In the genomic region with DNA sequence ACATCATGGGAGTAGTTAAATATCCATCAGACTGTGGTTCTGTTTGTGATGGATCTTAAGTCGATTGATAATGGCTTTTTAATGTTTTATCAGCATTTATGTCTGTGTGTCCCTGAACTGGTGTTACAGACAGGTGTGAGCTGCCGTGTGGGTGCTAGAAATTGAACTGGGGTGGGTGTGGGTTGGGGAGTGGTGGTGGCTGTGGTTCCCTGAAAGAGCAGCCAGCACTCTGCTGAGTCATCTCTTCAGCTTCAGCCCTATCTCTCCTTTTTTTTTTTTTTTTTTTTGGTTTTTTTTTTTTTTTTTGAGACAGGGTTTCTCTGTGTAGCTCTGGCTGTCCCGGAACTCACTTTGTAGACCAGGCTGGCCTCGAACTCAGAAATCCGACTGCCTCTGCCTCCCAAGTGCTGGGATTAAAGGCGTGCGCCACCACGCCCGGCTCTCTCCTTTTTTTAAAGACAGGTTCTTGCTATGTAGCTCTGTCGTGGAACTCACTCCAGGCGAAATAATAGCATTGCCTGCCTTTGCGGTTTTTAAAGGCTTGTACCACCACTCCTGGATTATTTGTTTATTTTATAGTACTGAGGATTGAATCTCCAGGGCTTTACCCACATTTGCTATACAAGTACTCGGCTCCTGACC, we compare ENCODE assay signal across 13 mouse cellular contexts. TPM values are rescaled to one million over a fixed set of nuclear protein-coding genes. Genes with fewer than 3 reads are reported as not detected.
DNase-seq lines count a peak whose midpoint lies in the region; ATAC-seq and TF ChIP-seq lines count a peak whose summit lies in the region.
"Had no signal": no experiment of that assay in that cellular context is flagged by ENCODE, and none has a peak within 500 bp of the region (broad histone marks: within the 10 kb centered on the region; RNA-seq: fewer than 3 reads in every experiment).

No protein-coding gene starts in this region.

- dilution Hi-C loops in CH12.LX (cut with MboI; ENCODE audit: extremely low pct_ligation_motif_present, extremely low pct_unique_long_range_greater_than_20kb, low sequenced_read_pairs) = no loop called here

- peak; percentile 25; the same call in 1 of the 2 replicates for TF ChIP-seq POLR2A in CH12.LX (IDR thresholded peaks at IDR 0.05; ENCODE audit: low read depth, low read length)

- TF ChIP-seq RAD21 in CH12.LX (IDR thresholded peaks at IDR 0.05; ENCODE audit: low read depth, low read length) = no peak

- H3K36me3 ChIP-seq in C2C12 (ENCODE audit: control insufficient read depth, insufficient read depth) = peaks cover 62% of the 10 kb centered on the region
- H3K36me3 ChIP-seq in CH12.LX (replicated peaks in 1 of 2; ENCODE audit: control insufficient read depth in 1 of 2, insufficient read depth in 1 of 2, low read length in 1 of 2) = peaks cover 20 to 49% of the 10 kb centered on the region in 2 experiments
- peaks cover 62% of the 10 kb centered on the region for H3K36me3 ChIP-seq in liver, embryonic 15.5 days (replicated peaks)
- peaks cover 92% of the 10 kb centered on the region for H3K36me3 ChIP-seq in embryonic facial prominence, embryonic 10.5 days (replicated peaks)

- in situ Hi-C loops in CH12.LX (cut with MboI; ENCODE audit: low pct_ligation_motif_present, low pct_unique_long_range_greater_than_20kb, low sequenced_read_pairs) = no loop called here

- H3ac ChIP-seq in C2C12 (ENCODE audit: control insufficient read depth, insufficient read length, low read depth) = no peak overlapping the region

- peak overlapping the region; percentile 39; the same call in 1 of the 2 replicates for H3K9ac ChIP-seq in CH12.LX (ENCODE audit: insufficient read depth, low read depth)
- H3K9ac ChIP-seq in liver, embryonic 15.5 days = peak overlapping the region; percentile 39
- H3K9ac ChIP-seq: forebrain, embryonic 13.5 days had no signal

- DNase-seq in CH12.LX (ENCODE audit: extremely low read depth) = peak; percentile 51
- no peak for DNase-seq in right cerebral cortex, postnatal 36 days (ENCODE audit: low spot score in 2 of 2)
- DNase-seq in embryonic facial prominence, embryonic 10.5 days (ENCODE audit: low spot score) = no peak
- no peak for DNase-seq in retina, embryonic 14.5 days (ENCODE audit: low spot score)
- DNase-seq: gastrocnemius, postnatal 36 days; kidney, adult 9 months; retina, postnatal 1 day; thymus, postnatal 36 days had no signal

- H3K27me3 ChIP-seq in C2C12 (ENCODE audit: control insufficient read depth, insufficient read depth, insufficient read length) (no peaks in the 10 kb centered on the region), CH12.LX (replicated peaks) (no peaks in the 10 kb centered on the region)
- no peaks in the 10 kb centered on the region for H3K27me3 ChIP-seq in liver, embryonic 15.5 days
- no peaks in the 10 kb centered on the region for H3K27me3 ChIP-seq in embryonic facial prominence, embryonic 10.5 days (replicated peaks; ENCODE audit: low read depth, poor library complexity, severe bottlenecking)
- H3K27me3 ChIP-seq: forebrain, embryonic 13.5 days had no signal

- peak overlapping the region; percentile 1 for H3K4me3 ChIP-seq in C2C12 (ENCODE audit: insufficient read depth, poor library complexity, severe bottlenecking)
- H3K4me3 ChIP-seq in CH12.LX (replicated peaks in 1 of 3; ENCODE audit: low read depth in 2 of 3, low read length in 2 of 3, poor library complexity in 1 of 3) = no peak overlapping the region
- H3K4me3 ChIP-seq in liver, embryonic 15.5 days (replicated peaks) = peak overlapping the region; percentile 29
- H3K4me3 ChIP-seq in embryonic facial prominence, embryonic 10.5 days = no peak overlapping the region
- H3K4me3 ChIP-seq: forebrain, embryonic 13.5 days; hindbrain, embryonic 10.5 days had no signal

- H3K79me2 ChIP-seq in C2C12 (ENCODE audit: control insufficient read depth, insufficient read depth) (peaks cover 100% of the 10 kb centered on the region), CH12.LX (replicated peaks; ENCODE audit: control insufficient read depth, extremely low read depth, insufficient read depth, poor library complexity, severe bottlenecking) (peaks cover 77% of the 10 kb centered on the region)

- peak overlapping the region; percentile 83 for H3K27ac ChIP-seq in CH12.LX (ENCODE audit: insufficient read depth, low read depth)
- H3K27ac ChIP-seq in liver, embryonic 15.5 days (replicated peaks) = peak overlapping the region; percentile 87
- H3K27ac ChIP-seq in embryonic facial prominence, embryonic 10.5 days (replicated peaks) = no peak overlapping the region
- H3K27ac ChIP-seq: forebrain, embryonic 13.5 days; hindbrain, embryonic 10.5 days had no signal

- TF ChIP-seq CTCF in C2C12 (IDR thresholded peaks at IDR 0.05; ENCODE audit: control insufficient read depth, insufficient read depth, insufficient read length) (no peak), CH12.LX (conservative IDR thresholded peaks at IDR 0.05 in 1 of 2, IDR thresholded peaks at IDR 0.05 in 1 of 2; ENCODE audit: low read depth in 2 of 2, low read length in 2 of 2) (no peak)

- 53% methylated on average over 13 of the region's 13 CpGs for WGBS in liver, embryonic 15.5 days (ENCODE audit: insufficient replicate concordance)
- 92% methylated on average over 13 of the region's 13 CpGs for WGBS in embryonic facial prominence, embryonic 10.5 days

- peaks cover 14 to 70% of the 10 kb centered on the region in 2 experiments; a peak in 3 of 4 replicates for H3K4me1 ChIP-seq in CH12.LX (ENCODE audit: control insufficient read depth in 1 of 2, insufficient read depth in 2 of 2)
- H3K4me1 ChIP-seq in liver, embryonic 15.5 days (replicated peaks) = peaks cover 72% of the 10 kb centered on the region
- H3K4me1 ChIP-seq in embryonic facial prominence, embryonic 10.5 days = no peaks in the 10 kb centered on the region

- no peak for TF ChIP-seq EP300 in CH12.LX (IDR thresholded peaks at IDR 0.05; ENCODE audit: low read length)

- H3K4me2 ChIP-seq in CH12.LX (ENCODE audit: insufficient read depth, low read depth, poor library complexity, severe bottlenecking) = peak overlapping the region; percentile 75
- H3K4me2 ChIP-seq in liver, embryonic 15.5 days = peak overlapping the region; percentile 63
- H3K4me2 ChIP-seq: forebrain, embryonic 13.5 days had no signal

- ATAC-seq in common myeloid progenitor, adult 5-6 weeks (replicated peaks; ENCODE audit: low read depth, poor library complexity, severe bottlenecking) = peak; percentile 88
- ATAC-seq in liver, embryonic 15.5 days (ENCODE audit: insufficient read depth) = peak; percentile 93
- ATAC-seq: forebrain, embryonic 13.5 days had no signal

- H3K79me3 ChIP-seq in C2C12 (ENCODE audit: low read depth) = peaks cover 86% of the 10 kb centered on the region

- H3K9me3 ChIP-seq in CH12.LX (replicated peaks; ENCODE audit: low read length) = no peaks in the 10 kb centered on the region
- no peaks in the 10 kb centered on the region for H3K9me3 ChIP-seq in liver, embryonic 15.5 days (replicated peaks)
- H3K9me3 ChIP-seq in embryonic facial prominence, embryonic 10.5 days = no peaks in the 10 kb centered on the region
- H3K9me3 ChIP-seq: forebrain, embryonic 13.5 days; hindbrain, embryonic 10.5 days had no signal

TF ChIP-seq in C2C12, 6 proteins besides CTCF, POLR2A, EP300 and RAD21:
- TF ChIP-seq MAX (IDR thresholded peaks at IDR 0.05) (no peak), MYOG (IDR thresholded peaks at IDR 0.05; ENCODE audit: control insufficient read depth, extremely low read depth, insufficient read length) (no peak), FOSL1 (IDR thresholded peaks at IDR 0.05; ENCODE audit: insufficient read depth, low read length, poor library complexity, severe bottlenecking) (no peak), CEBPB (IDR thresholded peaks at IDR 0.05; ENCODE audit: low read depth) (no peak), MYOD1 (IDR thresholded peaks at IDR 0.05; ENCODE audit: control insufficient read depth, insufficient read length, low read depth) (no peak), USF1 (IDR thresholded peaks at IDR 0.05; ENCODE audit: low read depth) (no peak)
TF ChIP-seq in C2C12: peak in this region for 0.

TF ChIP-seq in CH12.LX, 34 proteins besides CTCF, POLR2A, EP300 and RAD21:
- TF ChIP-seq MAFK (IDR thresholded peaks at IDR 0.05; ENCODE audit: insufficient replicate concordance, low read length) (peak; percentile 87; the same call in 1 of the 2 replicates), ZNF384 (IDR thresholded peaks at IDR 0.05; ENCODE audit: low read depth, low read length) (peak; percentile 93), MXI1 (IDR thresholded peaks at IDR 0.05; ENCODE audit: low read depth, low read length) (no peak)

RNA-seq across cellular contexts. Expression of a gene that starts 12.2 kb away (rescaled TPM):
- polyA plus RNA-seq in C2C12 (2012; fragmentation: generic; extraction: Trizol) (21.5 TPM), CH12.LX (2012; ENCODE audit: insufficient read length, low read depth) (299 and 312 TPM in 2 replicates)
- total RNA-seq in CH12.LX (2012; rRNA removed) (91.3 and 150 TPM in 2 replicates), CH12.LX (2014; rRNA removed) (89.8 and 91.4 TPM in 2 replicates)
- total RNA-seq in common myeloid progenitor, adult 5-6 weeks (2017) = 160 and 201 TPM in 2 replicates
- polyA plus RNA-seq in liver, embryonic 15.5 days (2015; fragmentation: Nextera tagmentation; extraction: Ambion mirVana) = 55.3 and 56.7 TPM in 2 replicates
- polyA plus RNA-seq in embryonic facial prominence, embryonic 10.5 days (2016; fragmentation: Nextera tagmentation; extraction: Ambion mirVana) = 115 and 117 TPM in 2 replicates

Comparison
In these comparisons a context has a peak if more than half of its experiments do, and no peak if none do; other contexts are left out.
1. H3K4me3 ChIP-seq: peak in C2C12 (single experiment) and liver, embryonic 15.5 days (single experiment); none in CH12.LX (0 of 3) and embryonic facial prominence, embryonic 10.5 days (single experiment).